Mouse (Mus musculus): Measurements from ENCODE around the gene Rhov. TPM values are rescaled to one million over a fixed set of nuclear protein-coding genes. Genes with fewer than 3 reads are reported as not detected.

Gene Rhov
- 5.9 and 7.8 TPM in 2 replicates for polyA plus RNA-seq (2012; rRNA removed)

- H3K4me1 ChIP-seq (ENCODE audit: control insufficient read depth, insufficient read depth, low read length): peaks cover 2% of the 10 kb centered on the region; the same call in 1 of the 2 replicates
- H3K27ac ChIP-seq (ENCODE audit: insufficient read depth, low read depth, low read length): no peak within 1 kb of the TSS
- no peaks in the 10 kb centered on the region for H3K27me3 ChIP-seq (replicated peaks; ENCODE audit: control insufficient read depth, insufficient read depth, low read length)
- no peaks in the 10 kb centered on the region for H3K36me3 ChIP-seq (ENCODE audit: control insufficient read depth, insufficient read depth, low read length)
- TF ChIP-seq CTCF (conservative IDR thresholded peaks at IDR 0.05; ENCODE audit: insufficient read depth, insufficient read length, low read depth, low read length) (no peak; the same call in 1 of the 2 replicates), POLR2A (IDR thresholded peaks at IDR 0.05; ENCODE audit: low read depth, low read length) (peak; percentile 16)
- 2% methylated on average over 49 of the region's 49 CpGs for WGBS
- peak within 1 kb of the TSS; percentile 58 for H3K4me3 ChIP-seq (ENCODE audit: insufficient read depth, low read depth, low read length)
- peak; percentile 90 for DNase-seq
Measured at GRCm38 (mm10) chr2:119270643-119271331, at the start of gene Rhov. Gene Rhov, minus strand, starts transcription at chr2:119271272.

GRCm38 (mm10) chr2:119320571-119320970 is 49.5 kb upstream of the Rhov start:
- TF ChIP-seq POLR2A (IDR thresholded peaks at IDR 0.05; ENCODE audit: low read depth, low read length) (no peak), CTCF (conservative IDR thresholded peaks at IDR 0.05; ENCODE audit: insufficient read depth, insufficient read length, low read depth, low read length) (no peak)
- DNase-seq: peak; percentile 41
- H3K27me3 ChIP-seq (replicated peaks; ENCODE audit: control insufficient read depth, insufficient read depth, low read length): no peaks in the 10 kb centered on the region
- WGBS: 69% methylated on average over 8 of the region's 8 CpGs
- H3K4me1 ChIP-seq (ENCODE audit: control insufficient read depth, insufficient read depth, low read length): peaks cover 13% of the 10 kb centered on the region
- H3K4me3 ChIP-seq (ENCODE audit: insufficient read depth, low read depth, low read length): no peak overlapping the region
- H3K27ac ChIP-seq (ENCODE audit: insufficient read depth, low read depth, low read length): no peak overlapping the region
- H3K36me3 ChIP-seq (ENCODE audit: control insufficient read depth, insufficient read depth, low read length): no peaks in the 10 kb centered on the region

GRCm38 (mm10) chr2:119318043-119318710 is 47.1 kb upstream of the Rhov start:
- no peak overlapping the region for H3K4me3 ChIP-seq (ENCODE audit: insufficient read depth, low read depth, low read length)
- peak; percentile 82 for DNase-seq
- 22% methylated on average over 3 of the region's 3 CpGs for WGBS
- H3K36me3 ChIP-seq (ENCODE audit: control insufficient read depth, insufficient read depth, low read length): no peaks in the 10 kb centered on the region
- peak overlapping the region; percentile 66 for H3K27ac ChIP-seq (ENCODE audit: insufficient read depth, low read depth, low read length)
- H3K4me1 ChIP-seq (ENCODE audit: control insufficient read depth, insufficient read depth, low read length): peaks cover 13% of the 10 kb centered on the region
- no peak for TF ChIP-seq POLR2A (IDR thresholded peaks at IDR 0.05; ENCODE audit: low read depth, low read length)
- TF ChIP-seq CTCF (conservative IDR thresholded peaks at IDR 0.05; ENCODE audit: insufficient read depth, insufficient read length, low read depth, low read length): no peak
- no peaks in the 10 kb centered on the region for H3K27me3 ChIP-seq (replicated peaks; ENCODE audit: control insufficient read depth, insufficient read depth, low read length)

GRCm38 (mm10) chr2:119314742-119315310 is 43.8 kb upstream of the Rhov start:
- TF ChIP-seq CTCF (conservative IDR thresholded peaks at IDR 0.05; ENCODE audit: insufficient read depth, insufficient read length, low read depth, low read length) (no peak), POLR2A (IDR thresholded peaks at IDR 0.05; ENCODE audit: low read depth, low read length) (no peak)
- H3K27ac ChIP-seq (ENCODE audit: insufficient read depth, low read depth, low read length): peak overlapping the region; percentile 10; the same call in 1 of the 2 replicates
- WGBS: 84% methylated on average over 12 of the region's 12 CpGs

GRCm38 (mm10) chr2:119313780-119314479 is 42.9 kb upstream of the Rhov start:
- no peak overlapping the region for H3K4me3 ChIP-seq (ENCODE audit: insufficient read depth, low read depth, low read length)
- 0 out of 2 replicates have a peak overlapping the region, but pooled peaks have one; percentile 24 for H3K27ac ChIP-seq (ENCODE audit: insufficient read depth, low read depth, low read length)
- H3K36me3 ChIP-seq (ENCODE audit: control insufficient read depth, insufficient read depth, low read length): no peaks in the 10 kb centered on the region
- no peaks in the 10 kb centered on the region for H3K27me3 ChIP-seq (replicated peaks; ENCODE audit: control insufficient read depth, insufficient read depth, low read length)
- H3K4me1 ChIP-seq (ENCODE audit: control insufficient read depth, insufficient read depth, low read length): peaks cover 13% of the 10 kb centered on the region
- TF ChIP-seq POLR2A (IDR thresholded peaks at IDR 0.05; ENCODE audit: low read depth, low read length) (no peak), CTCF (conservative IDR thresholded peaks at IDR 0.05; ENCODE audit: insufficient read depth, insufficient read length, low read depth, low read length) (no peak)
- DNase-seq: no peak
- WGBS: 44% methylated on average over 10 of the region's 10 CpGs

More at GRCm38 (mm10) chr2:119314742-119315310, 43.8 kb upstream of the Rhov start:
- DNase-seq: no peak
- peaks cover 13% of the 10 kb centered on the region for H3K4me1 ChIP-seq (ENCODE audit: control insufficient read depth, insufficient read depth, low read length)
- H3K36me3 ChIP-seq (ENCODE audit: control insufficient read depth, insufficient read depth, low read length): no peaks in the 10 kb centered on the region
- no peaks in the 10 kb centered on the region for H3K27me3 ChIP-seq (replicated peaks; ENCODE audit: control insufficient read depth, insufficient read depth, low read length)
- no peak overlapping the region for H3K4me3 ChIP-seq (ENCODE audit: insufficient read depth, low read depth, low read length)

GRCm38 (mm10) chr2:119312380-119312958 is 41.4 kb upstream of the Rhov start:
- no peaks in the 10 kb centered on the region; the same call in 1 of the 2 replicates for H3K4me1 ChIP-seq (ENCODE audit: control insufficient read depth, insufficient read depth, low read length)
- TF ChIP-seq CTCF (conservative IDR thresholded peaks at IDR 0.05; ENCODE audit: insufficient read depth, insufficient read length, low read depth, low read length) (no peak), POLR2A (IDR thresholded peaks at IDR 0.05; ENCODE audit: low read depth, low read length) (no peak)
- H3K27ac ChIP-seq (ENCODE audit: insufficient read depth, low read depth, low read length): peak overlapping the region; percentile 42; the same call in 1 of the 2 replicates
- no peaks in the 10 kb centered on the region for H3K36me3 ChIP-seq (ENCODE audit: control insufficient read depth, insufficient read depth, low read length)
- no peak overlapping the region for H3K4me3 ChIP-seq (ENCODE audit: insufficient read depth, low read depth, low read length)
- 88% methylated on average over 2 of the region's 2 CpGs for WGBS
- no peak for DNase-seq
- no peaks in the 10 kb centered on the region for H3K27me3 ChIP-seq (replicated peaks; ENCODE audit: control insufficient read depth, insufficient read depth, low read length)

All from kidney, adult 2 months (tissue).